Mouse (Mus musculus) bone marrow macrophage, adult 2 months (primary cell): ENCODE measurements around the gene Esr1.

Source experiments
- CTCF ChIP-seq: IDR thresholded peaks from 2 replicates; pipeline ENCODE4 v1.5.1; 2012; ENCODE audit warnings: low read depth, mild to moderate bottlenecking, low read length, moderate library complexity
- POLR2A ChIP-seq: IDR thresholded peaks from 2 replicates; pipeline ENCODE4 v1.6.1; 2012; ENCODE audit warnings: mild to moderate bottlenecking, low read depth, low read length, borderline replicate concordance

DNA sequence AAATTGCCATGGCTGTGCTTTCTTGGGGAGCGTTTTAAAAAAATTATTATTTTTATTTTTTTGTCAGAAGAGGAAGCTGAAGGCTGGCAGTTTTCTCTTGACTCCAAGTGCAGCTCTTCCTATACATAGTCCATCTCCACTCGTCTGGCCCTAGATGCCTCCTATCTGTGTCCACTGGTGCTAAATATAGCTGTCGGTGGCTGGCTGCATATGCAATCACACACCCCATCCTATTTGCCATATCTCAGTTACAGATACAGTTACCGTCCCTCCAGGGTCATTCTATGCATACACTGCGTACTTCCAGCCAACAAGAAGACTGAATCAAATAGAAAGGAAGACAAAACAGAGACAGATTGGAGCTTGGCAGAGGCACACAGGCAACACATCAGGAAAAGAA, 100.0 kb downstream of the Esr1 start:
- no peak for TF ChIP-seq CTCF
- TF ChIP-seq POLR2A, result no peak
